Mouse (Mus musculus): Measurements from ENCODE around the gene Lsg1.

DNA sequence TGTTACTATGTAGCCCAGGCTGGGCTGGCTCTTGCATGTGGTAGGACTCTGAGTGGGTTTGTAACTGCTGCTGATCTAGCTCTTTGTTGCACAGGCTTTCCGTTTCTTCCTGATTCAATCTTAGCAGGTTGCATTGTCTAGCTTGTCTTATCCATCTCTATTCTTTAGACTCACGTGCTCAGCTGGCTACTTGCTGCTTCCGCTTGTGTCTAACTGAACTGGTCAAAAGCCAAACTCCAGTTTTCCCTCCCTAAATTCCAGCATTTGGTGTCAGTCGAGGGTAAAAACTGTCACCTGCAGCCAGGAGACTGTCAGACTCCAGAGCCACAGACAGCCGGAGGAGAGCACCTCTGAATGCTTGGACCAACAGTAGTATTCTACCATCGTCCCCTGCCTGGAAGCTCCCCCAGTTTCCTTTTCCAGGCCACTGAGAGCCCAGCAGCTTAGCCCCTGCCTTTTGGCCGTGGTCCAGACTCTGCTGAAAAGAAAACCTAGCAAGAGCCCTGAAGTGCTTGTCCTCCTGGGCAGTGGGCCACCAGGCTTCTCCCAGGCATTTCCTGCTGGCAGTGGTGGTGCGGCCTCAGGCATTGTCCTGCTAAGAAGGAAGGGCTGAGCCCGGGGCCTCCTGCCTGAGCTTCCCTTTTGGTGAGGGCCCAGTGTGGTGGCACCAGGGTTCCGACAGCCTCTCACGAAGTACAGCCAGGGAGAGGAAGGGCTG lies 34.6 kb downstream of the Lsg1 start:
- TF ChIP-seq GATA1 (IDR thresholded peaks at IDR 0.05; ENCODE audit: low read length) (no peak), TAL1 (IDR thresholded peaks at IDR 0.05; ENCODE audit: low read length) (no peak)

All from erythroblast, embryonic 14.5 days (primary cell).